Mouse (Mus musculus): Measurements from ENCODE around the gene Tssk4. TPM values are rescaled to one million over a fixed set of nuclear protein-coding genes. Genes with fewer than 3 reads are reported as not detected.

Gene Tssk4
- 0.72 and 0.77 TPM in 2 replicates for polyA plus RNA-seq (2014; fragmentation: Nextera tagmentation; extraction: Ambion mirVana)

DNA sequence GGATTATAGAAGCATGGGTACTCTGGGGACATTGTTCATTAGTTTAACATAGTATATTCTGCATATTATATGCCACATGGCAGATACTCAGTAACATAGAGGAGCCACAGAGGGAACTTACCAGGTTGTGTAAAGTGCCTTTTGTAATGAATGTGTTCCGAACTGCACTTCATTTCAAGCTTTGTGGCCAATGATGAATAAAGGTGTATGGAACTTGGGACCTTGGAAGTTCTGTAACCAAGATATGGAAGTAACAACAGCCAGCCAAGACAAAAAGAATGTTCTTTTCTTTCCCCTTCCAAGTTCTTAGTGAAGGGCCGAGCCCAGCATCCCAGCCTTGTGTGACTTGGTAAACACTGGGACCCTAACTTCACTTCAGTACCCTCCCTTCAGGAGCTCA lies at the start of gene Tssk4:
Tssk4 (plus strand) TSS at position 301 of the 400 bp plus-strand sequence.
- Histone ChIP-seq H3K9me3 (ENCODE audit: control insufficient read depth, low read length) (no peaks in the 10 kb centered on the region), H3K4me2 (replicated peaks; ENCODE audit: low read depth, low read length) (no peak within 1 kb of the TSS), H3K4me1 (ENCODE audit: control insufficient read depth, insufficient read depth, low read length) (peaks cover 4% of the 10 kb centered on the region; the same call in 1 of the 2 replicates), H3K9ac (ENCODE audit: low read depth, low read length) (no peak within 1 kb of the TSS), H3K4me3 (ENCODE audit: low read length) (no peak within 1 kb of the TSS), H3K27ac (ENCODE audit: low read depth, low read length) (no peak within 1 kb of the TSS), H3K27me3 (ENCODE audit: control insufficient read depth, insufficient read depth, low read length) (no peaks in the 10 kb centered on the region), H3K36me3 (ENCODE audit: control insufficient read depth, insufficient read depth, low read length) (peaks cover 9% of the 10 kb centered on the region)
- ATAC-seq (ENCODE audit: low FRiP score, low TSS enrichment), result no peak
- WGBS, result 92% methylated on average over 2 of the region's 2 CpGs

DNA sequence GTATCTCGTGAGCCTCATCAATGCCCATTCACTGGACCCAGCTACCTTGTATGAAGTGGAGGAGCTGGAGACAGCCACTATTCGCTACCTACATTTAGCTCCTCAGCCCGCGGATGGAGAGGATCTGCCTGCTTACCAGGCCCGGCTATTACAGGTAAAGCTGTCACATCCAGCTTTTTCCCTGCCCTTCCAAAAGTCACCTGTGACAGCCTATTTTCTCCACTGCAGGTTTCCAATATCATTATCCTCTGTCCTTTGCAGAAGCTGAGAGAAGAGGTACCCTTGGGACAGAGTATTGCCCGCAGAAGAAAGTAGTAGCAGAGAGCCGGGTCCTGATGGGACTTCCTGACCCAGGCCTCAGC lies 46.7 kb upstream of the Tssk4 start, which contains the start of gene Irf9:
Irf9 (plus strand) TSS at position 301 of the 362 bp plus-strand sequence.
- H3K27ac ChIP-seq (ENCODE audit: low read depth, low read length), result peak within 1 kb of the TSS; percentile 70
- WGBS, result 74% methylated on average over 7 of the region's 7 CpGs
- peak within 1 kb of the TSS; percentile 52; the same call in 1 of the 2 replicates for H3K9ac ChIP-seq (ENCODE audit: low read depth, low read length)
- H3K27me3 ChIP-seq (ENCODE audit: control insufficient read depth, insufficient read depth, low read length), result no peaks in the 10 kb centered on the region
- peak within 1 kb of the TSS; percentile 33 for H3K4me3 ChIP-seq (ENCODE audit: low read length)
- ATAC-seq (ENCODE audit: low FRiP score, low TSS enrichment), result no peak
- no peaks in the 10 kb centered on the region for H3K9me3 ChIP-seq (ENCODE audit: control insufficient read depth, low read length)
- peak within 1 kb of the TSS; percentile 41 for H3K4me2 ChIP-seq (replicated peaks; ENCODE audit: low read depth, low read length)
- peaks cover 5% of the 10 kb centered on the region; the same call in 1 of the 2 replicates for H3K4me1 ChIP-seq (ENCODE audit: control insufficient read depth, insufficient read depth, low read length)
- H3K36me3 ChIP-seq (ENCODE audit: control insufficient read depth, insufficient read depth, low read length), result peaks cover 65% of the 10 kb centered on the region

- peaks cover 65% of the 10 kb centered on the region for H3K36me3 ChIP-seq (ENCODE audit: control insufficient read depth, insufficient read depth, low read length)
- no peaks in the 10 kb centered on the region for H3K27me3 ChIP-seq (ENCODE audit: control insufficient read depth, insufficient read depth, low read length)
- ATAC-seq (ENCODE audit: low FRiP score, low TSS enrichment), result peak; percentile 91
- peak overlapping the region; percentile 70 for H3K27ac ChIP-seq (ENCODE audit: low read depth, low read length)
- WGBS, result 13% methylated on average over 19 of the region's 19 CpGs
- H3K9ac ChIP-seq (ENCODE audit: low read depth, low read length), result peak overlapping the region; percentile 52; the same call in 1 of the 2 replicates
- peak overlapping the region; percentile 33 for H3K4me3 ChIP-seq (ENCODE audit: low read length)
- H3K4me1 ChIP-seq (ENCODE audit: control insufficient read depth, insufficient read depth, low read length), result peaks cover 5% of the 10 kb centered on the region; the same call in 1 of the 2 replicates
- H3K4me2 ChIP-seq (replicated peaks; ENCODE audit: low read depth, low read length), result peak overlapping the region; percentile 41
- no peaks in the 10 kb centered on the region for H3K9me3 ChIP-seq (ENCODE audit: control insufficient read depth, low read length)
These were observed 46.1 kb upstream of the Tssk4 start for GRCm38 (mm10) chr14:55603633-55604576.

- Histone ChIP-seq H3K27me3 (ENCODE audit: control insufficient read depth, insufficient read depth, low read length) (no peaks in the 10 kb centered on the region), H3K9me3 (ENCODE audit: control insufficient read depth, low read length) (no peaks in the 10 kb centered on the region), H3K36me3 (ENCODE audit: control insufficient read depth, insufficient read depth, low read length) (peaks cover 67% of the 10 kb centered on the region), H3K9ac (ENCODE audit: low read depth, low read length) (no peak overlapping the region), H3K4me3 (ENCODE audit: low read length) (no peak overlapping the region), H3K27ac (ENCODE audit: low read depth, low read length) (no peak overlapping the region), H3K4me1 (ENCODE audit: control insufficient read depth, insufficient read depth, low read length) (peaks cover 5% of the 10 kb centered on the region; the same call in 1 of the 2 replicates), H3K4me2 (replicated peaks; ENCODE audit: low read depth, low read length) (no peak overlapping the region)
- WGBS, result 83% methylated on average over 11 of the region's 11 CpGs
- no peak for ATAC-seq (ENCODE audit: low FRiP score, low TSS enrichment)
These were observed 45.2 kb upstream of the Tssk4 start for GRCm38 (mm10) chr14:55604823-55605222.

DNA sequence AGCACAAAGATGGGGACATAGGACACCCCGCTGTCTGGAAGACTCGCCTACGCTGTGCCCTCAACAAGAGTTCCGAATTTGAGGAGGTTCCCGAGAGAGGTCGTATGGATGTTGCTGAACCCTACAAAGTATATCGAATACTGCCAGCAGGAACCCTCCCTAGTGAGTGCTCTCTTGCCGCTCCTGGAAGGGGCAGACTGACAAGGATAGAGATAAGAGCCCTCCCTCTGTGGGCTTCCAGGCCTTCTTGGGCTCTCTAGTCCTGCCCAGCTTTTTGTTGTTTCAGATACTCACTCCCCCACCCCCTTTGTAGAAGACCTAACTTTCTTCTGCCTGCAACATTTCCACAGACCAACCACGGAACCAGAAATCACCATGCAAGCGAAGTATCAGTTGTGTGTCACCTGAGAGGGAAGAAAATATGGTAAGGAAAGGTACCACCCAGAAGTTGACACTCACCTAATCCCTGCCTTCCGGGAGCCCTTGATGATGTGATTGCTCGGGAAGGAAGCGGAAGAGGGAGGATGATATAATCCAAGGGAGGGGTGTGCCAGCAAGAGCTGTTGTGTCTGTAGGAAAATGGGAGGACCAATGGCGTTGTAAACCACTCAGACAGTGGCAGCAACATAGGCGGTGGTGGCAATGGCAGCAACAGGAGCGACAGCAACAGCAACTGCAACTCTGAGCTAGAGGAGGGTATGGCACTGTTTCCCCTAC lies 44.1 kb upstream of the Tssk4 start:
- no peak overlapping the region for H3K9ac ChIP-seq (ENCODE audit: low read depth, low read length)
- no peaks in the 10 kb centered on the region for H3K9me3 ChIP-seq (ENCODE audit: control insufficient read depth, low read length)
- no peaks in the 10 kb centered on the region for H3K27me3 ChIP-seq (ENCODE audit: control insufficient read depth, insufficient read depth, low read length)
- H3K4me2 ChIP-seq (replicated peaks; ENCODE audit: low read depth, low read length), result no peak overlapping the region
- H3K4me3 ChIP-seq (ENCODE audit: low read length), result no peak overlapping the region
- H3K4me1 ChIP-seq (ENCODE audit: control insufficient read depth, insufficient read depth, low read length), result peaks cover 5% of the 10 kb centered on the region; the same call in 1 of the 2 replicates
- 92% methylated on average over 16 of the region's 16 CpGs for WGBS
- no peak for ATAC-seq (ENCODE audit: low FRiP score, low TSS enrichment)
- no peak overlapping the region for H3K27ac ChIP-seq (ENCODE audit: low read depth, low read length)
- H3K36me3 ChIP-seq (ENCODE audit: control insufficient read depth, insufficient read depth, low read length), result peaks cover 58% of the 10 kb centered on the region

DNA sequence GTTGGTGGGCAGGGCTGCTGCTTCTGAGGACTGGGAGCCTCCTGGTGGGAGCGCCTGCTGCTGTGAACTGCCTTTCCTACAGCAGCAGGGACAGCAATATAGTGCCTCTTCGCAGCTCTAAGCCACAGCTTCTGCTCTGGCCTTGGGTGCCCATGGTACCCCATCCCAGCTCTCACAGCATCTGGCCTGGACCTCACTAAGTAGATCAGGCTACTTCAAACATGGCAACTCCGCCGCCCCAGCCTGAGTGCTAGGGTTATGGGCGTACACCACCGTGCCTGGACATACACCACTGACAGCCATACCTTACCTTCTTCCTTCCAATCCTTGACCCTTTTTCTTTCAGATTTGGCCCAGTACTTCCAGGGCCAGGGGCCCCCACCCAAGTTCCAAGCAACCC lies 41.6 kb upstream of the Tssk4 start:
- H3K36me3 ChIP-seq (ENCODE audit: control insufficient read depth, insufficient read depth, low read length), result peaks cover 41% of the 10 kb centered on the region
- no peak for ATAC-seq (ENCODE audit: low FRiP score, low TSS enrichment)
- no peak overlapping the region; the same call in 1 of the 2 replicates for H3K9ac ChIP-seq (ENCODE audit: low read depth, low read length)
- no peak overlapping the region for H3K27ac ChIP-seq (ENCODE audit: low read depth, low read length)
- no peak overlapping the region for H3K4me3 ChIP-seq (ENCODE audit: low read length)
- no peak overlapping the region for H3K4me2 ChIP-seq (replicated peaks; ENCODE audit: low read depth, low read length)
- peaks cover 5% of the 10 kb centered on the region; the same call in 1 of the 2 replicates for H3K4me1 ChIP-seq (ENCODE audit: control insufficient read depth, insufficient read depth, low read length)
- no peaks in the 10 kb centered on the region for H3K27me3 ChIP-seq (ENCODE audit: control insufficient read depth, insufficient read depth, low read length)
- no peaks in the 10 kb centered on the region for H3K9me3 ChIP-seq (ENCODE audit: control insufficient read depth, low read length)
- WGBS, result 94% methylated on average over 6 of the region's 6 CpGs

DNA sequence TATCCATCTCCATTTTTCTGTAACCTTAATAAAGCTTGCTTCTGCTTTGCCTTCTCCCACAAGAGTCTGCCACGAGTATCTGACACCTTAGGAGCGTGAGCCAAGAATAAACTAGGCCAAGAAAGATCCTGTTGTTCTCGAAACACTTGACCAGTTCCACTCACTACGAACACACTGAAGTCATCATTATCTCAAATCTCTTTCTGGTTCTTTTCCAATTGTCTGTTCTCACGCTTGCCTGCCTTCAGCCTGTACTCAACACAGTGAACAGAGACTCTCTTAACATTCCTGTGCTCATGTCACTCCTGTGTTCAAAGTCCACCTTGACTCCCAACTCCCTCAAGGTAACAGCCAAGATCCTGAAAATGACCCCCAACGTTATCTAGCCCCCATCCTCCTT lies 36.6 kb upstream of the Tssk4 start:
- Histone ChIP-seq H3K27ac (ENCODE audit: low read depth, low read length) (no peak overlapping the region), H3K4me1 (ENCODE audit: control insufficient read depth, insufficient read depth, low read length) (no peaks in the 10 kb centered on the region), H3K4me2 (replicated peaks; ENCODE audit: low read depth, low read length) (no peak overlapping the region), H3K9ac (ENCODE audit: low read depth, low read length) (no peak overlapping the region), H3K9me3 (ENCODE audit: control insufficient read depth, low read length) (no peaks in the 10 kb centered on the region), H3K27me3 (ENCODE audit: control insufficient read depth, insufficient read depth, low read length) (no peaks in the 10 kb centered on the region), H3K4me3 (ENCODE audit: low read length) (no peak overlapping the region), H3K36me3 (ENCODE audit: control insufficient read depth, insufficient read depth, low read length) (peaks cover 15% of the 10 kb centered on the region)
- no peak for ATAC-seq (ENCODE audit: low FRiP score, low TSS enrichment)
- WGBS, result 67% methylated on average over 6 of the region's 6 CpGs

DNA sequence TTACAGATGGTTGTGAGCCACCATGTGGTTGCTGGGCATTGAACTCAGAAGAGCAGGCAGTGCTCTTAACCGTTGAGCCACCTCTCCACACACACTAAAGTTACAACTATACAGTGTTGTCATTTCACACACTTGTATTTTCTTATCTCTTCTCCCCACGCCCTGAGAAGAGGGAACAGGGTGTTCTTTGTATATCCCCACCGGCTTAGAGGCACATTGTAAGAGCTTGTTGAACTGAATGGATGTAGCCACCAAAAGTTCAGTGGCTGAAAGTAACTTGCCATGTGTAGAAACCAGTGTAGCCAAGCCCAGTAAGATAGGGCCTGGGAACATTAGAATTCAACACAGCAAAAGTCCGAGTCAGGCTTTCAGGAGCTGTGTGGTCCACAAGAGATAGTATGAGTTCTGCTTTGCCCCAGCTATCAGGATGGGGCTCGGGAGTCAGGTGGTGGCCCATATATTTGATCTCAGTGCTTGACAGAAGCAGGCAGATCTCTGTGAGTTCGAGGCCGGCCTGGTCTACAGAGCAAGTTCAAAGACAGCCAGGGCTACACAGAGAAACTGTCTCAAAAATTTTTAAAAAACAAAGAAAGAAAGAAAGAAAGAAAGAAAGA lies 35.3 kb upstream of the Tssk4 start:
- WGBS, result 77% methylated on average over 7 of the region's 7 CpGs
- ATAC-seq (ENCODE audit: low FRiP score, low TSS enrichment), result no peak
- Histone ChIP-seq H3K4me3 (ENCODE audit: low read length) (no peak overlapping the region), H3K27me3 (ENCODE audit: control insufficient read depth, insufficient read depth, low read length) (no peaks in the 10 kb centered on the region), H3K4me2 (replicated peaks; ENCODE audit: low read depth, low read length) (no peak overlapping the region), H3K27ac (ENCODE audit: low read depth, low read length) (no peak overlapping the region), H3K36me3 (ENCODE audit: control insufficient read depth, insufficient read depth, low read length) (peaks cover 2% of the 10 kb centered on the region), H3K4me1 (ENCODE audit: control insufficient read depth, insufficient read depth, low read length) (no peaks in the 10 kb centered on the region), H3K9me3 (ENCODE audit: control insufficient read depth, low read length) (no peaks in the 10 kb centered on the region), H3K9ac (ENCODE audit: low read depth, low read length) (no peak overlapping the region)

Data from kidney, embryonic 14.5 days (tissue).